Mouse (Mus musculus) cortical plate, adult 2 months (tissue): Measurements from ENCODE around the gene Wnt9a. TPM values are rescaled to one million over a fixed set of nuclear protein-coding genes. Genes with fewer than 3 reads are reported as not detected.
A peak's percentile ranks its signal among the peaks of the same experiment; 100 is the strongest.

Experiments used
- H3K27ac ChIP-seq: fragments of 200-500 bp; 2 replicates; pipeline ENCODE4 v1.5.1; 2012; ENCODE audit warnings: low read length, control low read depth, inconsistent platforms; ENCODE audit not compliant: insufficient read depth
- H3K4me1 ChIP-seq: fragments of 200-500 bp; 2 replicates; pipeline ENCODE4 v1.6.1; 2011; ENCODE audit warnings: low read length; ENCODE audit not compliant: control insufficient read depth, insufficient read depth
- H3K4me3 ChIP-seq: fragments of 200-500 bp; 2 replicates; pipeline ENCODE4 v1.5.1; 2011; ENCODE audit warnings: mild to moderate bottlenecking, low read length, control low read depth; ENCODE audit not compliant: insufficient read depth
- CTCF ChIP-seq: fragments of 200-500 bp; IDR thresholded peaks from 2 replicates; pipeline ENCODE4 v1.5.1; 2011; ENCODE audit warnings: mild to moderate bottlenecking, control low read depth, low read length; ENCODE audit not compliant: insufficient read depth; ENCODE audit errors: extremely low read depth
- POLR2A ChIP-seq: fragments of 200-500 bp; IDR thresholded peaks from 2 replicates; pipeline ENCODE4 v1.6.1; 2011; ENCODE audit warnings: mild to moderate bottlenecking, low read length, control low read depth; ENCODE audit not compliant: insufficient read depth; ENCODE audit errors: extremely low read depth
- polyA plus RNA-seq: library from polyadenylated mRNA; depleted of rRNA; stranded (reverse); fragments of >200 nt; gene quantifications from 2 replicates; pipeline ENCODE4 v1.2.3, GENCODE M21; 2012

The Wnt9a gene
- polyA plus RNA-seq, 1 experiment = 15.9 TPM

GRCm38 (mm10) chr11:59274184-59274583, 32.5 kb upstream of the Wnt9a start:
- Histone ChIP-seq H3K4me3 (no peak overlapping the region), H3K27ac (no peak overlapping the region), H3K4me1 (no peaks in the 10 kb centered on the region)
- TF ChIP-seq POLR2A (no peak), CTCF (no peak)

- no peaks in the 10 kb centered on the region for H3K4me1 ChIP-seq
- H3K27ac ChIP-seq = no peak overlapping the region
- TF ChIP-seq POLR2A (no peak), CTCF (no peak)
- no peak overlapping the region for H3K4me3 ChIP-seq
These were observed 29.9 kb upstream of the Wnt9a start for GRCm38 (mm10) chr11:59276877-59277276.

- TF ChIP-seq POLR2A = no peak
- TF ChIP-seq CTCF = no peak
- no peak overlapping the region for H3K4me3 ChIP-seq
These were observed 28.7 kb upstream of the Wnt9a start for GRCm38 (mm10) chr11:59278047-59278446.

GRCm38 (mm10) chr11:59282111-59282510, 24.6 kb upstream of the Wnt9a start:
- no peak overlapping the region for H3K4me3 ChIP-seq
- H3K27ac ChIP-seq = no peak overlapping the region
- no peak for TF ChIP-seq POLR2A
- TF ChIP-seq CTCF = no peak

More at GRCm38 (mm10) chr11:59278047-59278446, 28.7 kb upstream of the Wnt9a start:
- H3K4me1 ChIP-seq = no peaks in the 10 kb centered on the region
- no peak overlapping the region for H3K27ac ChIP-seq

GRCm38 (mm10) chr11:59282933-59283332, 23.8 kb upstream of the Wnt9a start:
- Histone ChIP-seq H3K4me3 (no peak overlapping the region), H3K4me1 (no peaks in the 10 kb centered on the region), H3K27ac (no peak overlapping the region)
- TF ChIP-seq POLR2A (no peak), CTCF (no peak)

More at GRCm38 (mm10) chr11:59282111-59282510, 24.6 kb upstream of the Wnt9a start:
- no peaks in the 10 kb centered on the region for H3K4me1 ChIP-seq

- Histone ChIP-seq H3K4me1 (no peaks in the 10 kb centered on the region), H3K4me3 (no peak overlapping the region), H3K27ac (no peak overlapping the region)
- no peak for TF ChIP-seq POLR2A
These were observed 22.6 kb upstream of the Wnt9a start for GRCm38 (mm10) chr11:59284146-59284545.

- no peak overlapping the region for H3K27ac ChIP-seq
- no peak overlapping the region for H3K4me3 ChIP-seq
- no peaks in the 10 kb centered on the region for H3K4me1 ChIP-seq
- TF ChIP-seq CTCF = no peak
These were observed 17.0 kb upstream of the Wnt9a start for GRCm38 (mm10) chr11:59289706-59290105.

- H3K4me3 ChIP-seq = no peak within 1 kb of the TSS
- no peak within 1 kb of the TSS for H3K27ac ChIP-seq
- H3K4me1 ChIP-seq = no peaks in the 10 kb centered on the region
- TF ChIP-seq POLR2A (no peak), CTCF (no peak)
These were observed 15.9 kb upstream of the Wnt9a start, which contains the start of gene Wnt3a for GRCm38 (mm10) chr11:59290702-59291303. TSS of gene Wnt3a (minus strand) at chr11:59290752.

- Histone ChIP-seq H3K4me1 (no peaks in the 10 kb centered on the region), H3K4me3 (no peak overlapping the region), H3K27ac (no peak overlapping the region)
- TF ChIP-seq CTCF = peak; percentile 62
- no peak for TF ChIP-seq POLR2A
These were observed 13.1 kb upstream of the Wnt9a start for GRCm38 (mm10) chr11:59293616-59294015.

- TF ChIP-seq POLR2A (no peak), CTCF (peak; percentile 89)
- Histone ChIP-seq H3K4me1 (no peaks in the 10 kb centered on the region), H3K4me3 (no peak overlapping the region), H3K27ac (no peak overlapping the region)
These were observed 8.8 kb upstream of the Wnt9a start for GRCm38 (mm10) chr11:59297941-59298340.
